Mouse (Mus musculus) hindbrain, embryonic 10.5 days (tissue): Measurements from ENCODE around the gene Surf1. TPM values are rescaled to one million over a fixed set of nuclear protein-coding genes. Genes with fewer than 3 reads are reported as not detected.

Source experiments
- DNase-seq: peaks from one replicate; pipeline ENCODE4 v3.0.0-alpha.2; 2017; ENCODE audit warnings: low spot score
- H3K27ac ChIP-seq: fragments of 300-500 bp; sonication (generic); 2 replicates; pipeline ENCODE4 v1.5.1; 2016; ENCODE audit warnings: mild to moderate bottlenecking, moderate library complexity
- H3K27me3 ChIP-seq: fragments of 300-500 bp; sonication (generic); 2 replicates; pipeline ENCODE4 v1.6.1; 2016; ENCODE audit warnings: mild to moderate bottlenecking; ENCODE audit not compliant: poor library complexity, insufficient read depth, severe bottlenecking
- H3K36me3 ChIP-seq: fragments of 300-500 bp; sonication (generic); 2 replicates; pipeline ENCODE4 v1.6.1; 2016; ENCODE audit warnings: mild to moderate bottlenecking, moderate library complexity
- H3K4me1 ChIP-seq: fragments of 300-500 bp; sonication (generic); replicated peaks from 2 replicates; pipeline ENCODE4 v1.6.1; 2016; ENCODE audit warnings: mild to moderate bottlenecking
- H3K4me3 ChIP-seq: fragments of 300-500 bp; sonication (generic); 2 replicates; pipeline ENCODE4 v1.5.1; 2016; ENCODE audit warnings: mild to moderate bottlenecking, moderate library complexity
- H3K9me3 ChIP-seq: fragments of 300-500 bp; sonication (generic); 2 replicates; pipeline ENCODE4 v1.6.1; 2016; ENCODE audit warnings: mild to moderate bottlenecking, moderate library complexity
- WGBS: fragments of 180-500 bp; shearing (Covaris S2); methylation state at CpG from one replicate; pipeline ENCODE4 v1.1.7; 2016; 5-methylcytosine and 5-hydroxymethylcytosine counted together
- polyA plus RNA-seq: library from polyadenylated mRNA; unstranded; fragments of >200 nt; fragmentation: Nextera tagmentation; extraction: Ambion mirVana; gene quantifications from 2 replicates; pipeline ENCODE4 v1.2.1, GENCODE M21; 2016

The Surf1 gene
- 47.4 and 53.6 TPM in 2 replicates for polyA plus RNA-seq

DNA sequence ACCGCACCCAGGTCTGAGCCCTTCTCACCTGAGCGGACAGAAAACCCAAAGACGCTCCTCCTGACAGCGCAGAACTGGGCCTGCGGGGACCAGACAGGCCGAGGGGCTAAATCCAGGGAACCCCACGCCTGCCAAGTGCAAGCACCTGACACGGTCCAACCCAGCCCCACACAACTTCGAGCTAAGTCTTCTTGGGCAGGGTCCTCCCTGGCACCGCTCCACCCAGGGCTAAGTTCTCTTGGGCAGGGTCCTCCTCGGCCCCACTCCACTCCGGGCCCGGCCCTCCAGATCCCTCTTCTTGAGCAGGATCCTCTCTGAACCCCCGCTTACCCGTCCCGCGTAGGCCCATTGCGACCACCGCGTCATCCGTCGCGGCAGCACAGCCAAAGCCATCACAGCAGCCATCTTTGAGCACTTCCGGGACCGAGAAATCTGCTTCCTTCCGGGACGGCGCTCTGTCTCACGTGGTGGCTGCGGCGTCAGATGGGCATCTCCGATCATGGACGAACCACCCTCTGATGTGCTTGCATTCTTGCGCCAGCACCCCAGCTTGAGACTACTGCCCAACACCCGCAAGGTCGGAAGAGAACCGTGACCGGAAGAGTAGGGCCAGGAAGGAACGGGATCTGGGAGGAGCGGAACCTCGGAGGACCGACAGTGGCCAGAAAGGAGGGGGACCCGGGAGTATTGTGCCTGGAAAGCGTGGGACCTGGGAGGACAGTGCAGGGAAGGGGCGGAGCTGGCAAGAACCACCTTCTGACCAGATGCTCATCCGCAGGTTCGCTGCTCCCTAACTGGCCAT is at the start of gene Surf1, which contains the start of gene Surf2:
Gene Surf1, minus strand, starts transcription at position 604 of the 802 bp plus-strand sequence.
Gene Surf2, plus strand, starts transcription at position 441 of the 802 bp plus-strand sequence.
- WGBS = 2% methylated on average over 47 of the region's 47 CpGs
- peaks cover 60% of the 10 kb centered on the region for H3K4me1 ChIP-seq
- peaks cover 78% of the 10 kb centered on the region for H3K36me3 ChIP-seq
- DNase-seq = peak; percentile 84
- H3K27ac ChIP-seq = peak within 1 kb of the TSS; percentile 92
- no peaks in the 10 kb centered on the region for H3K27me3 ChIP-seq
- no peaks in the 10 kb centered on the region for H3K9me3 ChIP-seq
- peak within 1 kb of the TSS; percentile 88 for H3K4me3 ChIP-seq

DNA sequence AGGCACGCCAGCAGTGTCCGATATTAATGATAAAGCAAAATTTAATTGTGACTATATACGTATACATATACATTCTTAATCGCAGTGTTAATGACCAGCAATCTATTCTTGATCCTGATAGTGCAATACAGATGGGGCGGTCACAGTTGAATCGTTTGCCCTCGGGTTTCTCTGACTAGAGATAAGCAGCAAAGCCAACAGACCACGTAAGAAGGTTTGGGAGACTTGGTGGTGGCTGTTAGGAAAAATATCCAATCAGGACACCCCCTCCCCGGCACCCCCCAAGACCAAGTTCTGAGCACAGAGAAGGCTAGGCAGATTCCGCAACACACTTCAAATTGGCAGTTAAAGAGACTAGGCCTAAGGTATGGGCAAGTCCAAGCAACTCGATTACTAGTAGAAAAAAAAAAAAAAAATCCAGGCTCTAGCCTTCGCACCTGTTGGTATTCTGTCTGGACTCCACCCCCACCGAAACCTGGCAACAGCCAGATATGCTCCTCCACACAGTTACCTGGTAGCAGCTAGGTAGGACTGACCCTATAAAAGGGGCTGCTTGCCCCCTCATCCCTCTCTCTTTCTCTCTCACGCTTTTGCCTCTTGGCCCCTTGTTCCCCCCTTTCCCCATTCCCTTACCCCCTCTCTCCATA is 48.5 kb upstream of the Surf1 start:
- no peaks in the 10 kb centered on the region for H3K27me3 ChIP-seq
- 0 out of 2 replicates have a peak, but pooled peaks cover 8% of the 10 kb centered on the region for H3K9me3 ChIP-seq
- peak overlapping the region; percentile 81 for H3K4me3 ChIP-seq
- WGBS = 16% methylated on average over 14 of the region's 14 CpGs
- peak overlapping the region; percentile 98 for H3K27ac ChIP-seq
- peaks cover 27% of the 10 kb centered on the region for H3K36me3 ChIP-seq
- peak; percentile 7 for DNase-seq
- H3K4me1 ChIP-seq = peaks cover 31% of the 10 kb centered on the region

DNA sequence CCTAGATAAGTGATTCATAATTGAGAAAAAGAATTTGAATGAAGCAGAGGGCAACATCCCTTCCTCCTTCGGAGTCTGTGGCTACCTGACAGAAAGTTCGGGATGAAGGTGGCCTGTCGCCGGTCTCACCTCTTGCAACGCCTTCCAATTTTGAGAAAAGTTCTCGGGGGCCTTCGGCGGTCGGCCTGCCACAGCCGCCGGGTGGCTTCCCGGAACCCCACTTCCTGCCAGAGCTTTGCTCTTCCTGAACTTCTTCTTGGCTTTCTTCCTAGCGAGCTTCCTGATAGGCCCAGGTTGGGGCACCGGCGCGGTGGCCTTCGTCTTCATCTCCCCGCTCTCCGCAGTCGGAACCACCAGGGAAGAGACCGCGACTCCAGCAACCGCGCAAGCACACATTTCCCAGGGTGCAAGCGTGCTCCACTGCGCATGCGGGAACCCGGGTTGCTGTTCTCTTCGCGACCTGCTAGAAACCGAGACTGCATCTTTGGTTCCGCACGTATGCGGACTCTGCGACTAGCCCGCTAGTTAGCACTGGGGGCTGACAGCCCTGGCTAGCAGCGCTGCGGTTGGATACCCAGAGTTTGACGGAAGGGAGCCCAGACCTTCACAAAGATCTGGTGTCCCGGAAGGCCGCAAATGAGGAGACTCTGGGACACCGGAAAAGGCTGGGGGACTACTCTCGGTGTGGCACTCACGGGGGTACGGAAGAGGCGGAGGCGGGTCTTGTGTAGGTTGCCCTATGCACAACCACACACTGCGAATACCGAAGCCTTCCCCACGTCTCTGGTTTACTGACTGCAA is 47.8 kb upstream of the Surf1 start, which contains the start of gene Rexo4:
Gene Rexo4, minus strand, starts transcription at position 464 of the 801 bp plus-strand sequence.
- H3K27ac ChIP-seq = peak within 1 kb of the TSS; percentile 98
- WGBS = 1% methylated on average over 50 of the region's 50 CpGs
- H3K36me3 ChIP-seq = peaks cover 32% of the 10 kb centered on the region
- no peaks in the 10 kb centered on the region for H3K27me3 ChIP-seq
- peak; percentile 94 for DNase-seq
- 0 out of 2 replicates have a peak, but pooled peaks cover 8% of the 10 kb centered on the region for H3K9me3 ChIP-seq
- peaks cover 31% of the 10 kb centered on the region for H3K4me1 ChIP-seq
- H3K4me3 ChIP-seq = peak within 1 kb of the TSS; percentile 81

DNA sequence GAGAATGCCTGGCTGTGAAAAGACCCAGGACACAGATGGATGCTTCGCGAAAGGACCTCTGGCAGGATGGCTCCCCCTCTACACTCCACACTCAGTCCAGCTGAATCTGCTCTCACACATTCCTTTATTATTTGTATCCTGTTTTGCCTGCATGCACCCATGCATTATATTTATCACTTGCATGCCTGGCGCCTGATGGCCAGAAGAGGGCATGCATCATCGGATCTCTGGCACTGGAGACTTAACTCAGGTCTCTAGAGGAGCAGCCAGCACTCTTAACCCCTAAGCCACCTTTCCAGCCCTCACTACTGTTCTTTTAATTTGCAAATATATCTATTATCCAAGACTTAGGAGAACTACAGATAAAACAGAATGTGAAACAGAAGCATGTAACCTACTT is 44.4 kb upstream of the Surf1 start:
- peaks cover 31% of the 10 kb centered on the region for H3K4me1 ChIP-seq
- 85% methylated on average over 4 of the region's 4 CpGs for WGBS
- DNase-seq = no peak
- no peak overlapping the region for H3K27ac ChIP-seq
- peaks cover 64% of the 10 kb centered on the region for H3K36me3 ChIP-seq
- H3K27me3 ChIP-seq = no peaks in the 10 kb centered on the region
- H3K9me3 ChIP-seq = no peaks in the 10 kb centered on the region
- H3K4me3 ChIP-seq = no peak overlapping the region

DNA sequence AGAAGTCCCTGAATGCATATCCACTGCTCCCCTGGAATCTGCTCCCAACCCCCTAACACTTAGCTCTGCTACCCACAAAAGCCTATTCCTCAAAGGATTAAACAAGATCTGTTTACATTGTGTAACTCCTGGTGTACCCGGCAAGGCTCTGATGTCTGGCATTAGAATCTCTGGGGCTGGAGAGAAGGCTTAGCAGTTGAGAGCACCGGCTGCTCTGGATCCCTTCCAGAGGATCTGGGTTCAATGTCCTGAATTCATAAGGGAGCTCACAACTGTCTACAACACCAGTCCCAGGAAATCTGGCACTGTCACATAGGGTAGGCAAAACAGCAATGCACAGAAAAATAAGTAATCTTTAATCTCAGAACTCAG is 41.1 kb upstream of the Surf1 start:
- WGBS = 92% methylated on average over 2 of the region's 2 CpGs

DNA sequence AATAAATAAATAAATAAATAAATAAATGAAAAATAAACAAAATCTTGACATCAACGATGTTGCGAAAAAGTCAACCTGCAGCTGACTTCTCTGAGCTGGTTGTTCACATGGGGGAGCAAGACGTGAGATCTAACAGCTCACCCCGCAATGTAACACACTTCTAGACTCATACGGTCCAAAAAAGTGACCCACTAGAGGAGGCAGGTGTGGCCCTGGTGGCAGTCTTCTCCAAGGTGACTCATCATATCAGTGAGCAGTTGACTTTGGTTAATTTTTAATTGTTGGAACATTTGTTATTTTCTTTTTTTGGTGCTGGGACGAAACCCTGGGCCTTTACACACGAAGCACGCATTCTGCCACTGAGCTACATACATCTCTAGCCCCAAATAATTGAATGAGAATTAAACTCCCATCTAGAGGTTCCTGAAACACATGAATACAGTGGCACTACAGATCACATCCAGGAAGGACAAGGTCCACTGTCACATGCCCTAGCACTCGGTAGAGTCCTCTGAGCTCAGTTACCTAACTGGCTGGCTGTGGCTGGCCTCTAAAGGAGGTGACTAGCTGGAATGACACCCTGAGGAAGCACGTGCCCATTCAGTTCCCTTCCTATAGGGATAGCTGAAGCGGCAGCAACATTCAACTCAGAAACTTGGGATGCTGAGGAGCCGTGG is 40.6 kb upstream of the Surf1 start:
- no peak for DNase-seq
- Histone ChIP-seq H3K9me3 (no peaks in the 10 kb centered on the region), H3K27ac (no peak overlapping the region), H3K36me3 (peaks cover 97% of the 10 kb centered on the region), H3K4me3 (no peak overlapping the region), H3K4me1 (peaks cover 3% of the 10 kb centered on the region), H3K27me3 (no peaks in the 10 kb centered on the region)
- WGBS = 95% methylated on average over 12 of the region's 12 CpGs

More for the DNA sequence above, 41.1 kb upstream of the Surf1 start:
- Histone ChIP-seq H3K27me3 (no peaks in the 10 kb centered on the region), H3K4me1 (peaks cover 8% of the 10 kb centered on the region), H3K9me3 (no peaks in the 10 kb centered on the region), H3K27ac (no peak overlapping the region), H3K36me3 (peaks cover 97% of the 10 kb centered on the region), H3K4me3 (no peak overlapping the region)
- no peak for DNase-seq

DNA sequence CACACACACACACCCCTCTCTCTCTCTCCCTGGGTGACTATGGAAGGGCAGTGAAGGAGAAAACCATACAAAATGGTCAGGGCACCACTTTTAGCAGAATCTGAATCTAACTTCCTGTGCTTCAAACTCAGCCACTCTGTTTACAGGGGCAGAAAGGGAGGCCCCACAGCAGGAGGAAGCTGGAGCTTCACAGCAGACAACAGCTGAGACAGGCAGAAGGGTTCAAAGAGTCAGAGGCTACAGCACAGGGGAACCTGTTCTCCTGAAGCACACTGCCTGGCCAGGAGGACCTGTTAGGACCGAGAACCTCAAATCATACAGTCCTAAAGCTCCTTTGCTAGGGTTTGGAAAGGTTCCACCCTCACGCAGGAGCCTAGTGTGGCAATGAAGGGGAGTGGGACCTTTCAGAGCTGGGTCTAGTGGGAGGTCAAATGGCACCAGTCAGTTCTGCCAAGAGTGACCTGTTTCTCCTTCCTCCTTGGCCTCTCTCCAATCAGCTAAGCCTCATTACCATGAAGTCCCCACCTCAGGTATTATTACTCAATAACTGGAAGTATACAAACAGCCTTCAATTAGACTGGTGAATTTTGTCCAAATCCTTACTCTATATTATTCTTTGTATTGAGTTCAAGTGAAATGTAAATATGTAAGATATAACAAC is 38.5 kb upstream of the Surf1 start:
- 95% methylated on average over 2 of the region's 2 CpGs for WGBS
- Histone ChIP-seq H3K9me3 (no peaks in the 10 kb centered on the region), H3K4me1 (no peaks in the 10 kb centered on the region), H3K27ac (no peak overlapping the region), H3K36me3 (peaks cover 97% of the 10 kb centered on the region), H3K27me3 (no peaks in the 10 kb centered on the region), H3K4me3 (no peak overlapping the region)
- DNase-seq = no peak

DNA sequence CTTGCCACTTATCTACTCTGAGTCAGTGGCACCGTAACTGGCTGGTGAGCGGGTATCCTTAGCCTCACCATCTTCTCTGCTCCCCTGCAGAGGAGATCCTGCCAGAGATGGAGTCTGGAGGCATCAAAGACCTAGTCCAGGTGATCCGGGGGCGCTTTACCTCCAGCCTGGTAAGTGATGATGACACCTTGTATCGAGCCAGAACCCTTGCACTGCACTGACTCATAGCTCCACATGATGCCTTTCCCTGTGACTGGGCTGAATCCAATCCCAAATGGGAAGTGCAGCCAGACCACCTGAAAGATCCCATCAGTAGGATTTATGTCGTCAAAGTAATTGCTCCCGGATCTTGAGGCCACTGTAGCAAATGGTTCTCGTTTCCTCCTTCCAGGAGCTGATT is 36.5 kb upstream of the Surf1 start:
- DNase-seq = no peak
- no peaks in the 10 kb centered on the region for H3K9me3 ChIP-seq
- no peak overlapping the region for H3K27ac ChIP-seq
- H3K4me3 ChIP-seq = no peak overlapping the region
- no peaks in the 10 kb centered on the region for H3K4me1 ChIP-seq
- WGBS = 93% methylated on average over 8 of the region's 8 CpGs
- H3K36me3 ChIP-seq = peaks cover 100% of the 10 kb centered on the region
- no peaks in the 10 kb centered on the region for H3K27me3 ChIP-seq

DNA sequence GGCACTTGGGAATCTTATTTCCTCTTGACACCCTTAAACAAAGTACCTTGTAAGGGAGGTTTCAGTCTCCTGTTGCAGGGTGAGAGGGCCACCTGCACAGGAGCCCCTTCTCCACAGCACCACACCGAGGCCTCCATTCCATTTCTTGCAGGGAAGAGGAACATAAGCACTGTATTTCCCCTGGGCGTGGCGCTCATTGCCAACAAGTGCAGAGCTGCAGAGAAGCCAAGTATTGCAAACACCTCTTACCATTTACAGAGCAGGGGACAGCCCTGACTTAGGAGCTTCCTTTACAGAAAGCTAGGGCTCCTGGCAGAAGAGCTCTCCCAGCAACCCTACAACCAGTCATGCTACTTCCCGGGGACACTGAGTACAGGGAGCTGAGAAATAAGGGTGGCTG is 35.9 kb upstream of the Surf1 start:
- Histone ChIP-seq H3K4me1 (no peaks in the 10 kb centered on the region), H3K27ac (no peak overlapping the region), H3K27me3 (no peaks in the 10 kb centered on the region), H3K9me3 (no peaks in the 10 kb centered on the region), H3K4me3 (no peak overlapping the region), H3K36me3 (peaks cover 99% of the 10 kb centered on the region)
- 93% methylated on average over 4 of the region's 4 CpGs for WGBS
- DNase-seq = no peak

DNA sequence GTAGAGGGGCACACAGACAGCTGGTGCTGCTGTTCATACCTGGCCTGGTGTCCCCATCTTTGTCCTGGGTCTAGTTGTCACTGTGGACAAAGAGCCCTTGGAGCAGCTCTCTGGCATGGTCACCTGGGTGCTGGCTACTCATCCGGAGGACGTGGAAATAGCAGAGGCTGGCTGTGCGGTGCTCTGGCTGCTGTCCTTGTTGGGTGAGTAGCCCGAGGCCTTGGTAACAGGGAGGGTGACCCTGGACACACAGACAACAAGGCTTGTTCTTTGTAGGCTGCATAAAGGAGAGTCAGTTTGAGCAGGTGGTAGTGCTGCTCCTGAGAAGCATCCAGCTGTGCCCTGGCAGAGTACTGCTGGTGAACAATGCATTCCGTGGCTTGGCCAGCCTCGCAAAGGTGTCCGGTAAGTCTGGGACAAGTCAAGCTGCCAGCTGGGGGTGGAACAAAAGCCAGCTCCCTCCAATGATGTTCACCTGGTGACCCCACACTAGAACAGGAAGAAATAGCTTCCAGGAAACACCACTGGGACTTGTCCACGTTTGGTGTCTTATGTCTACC is 35.1 kb upstream of the Surf1 start:
- no peak overlapping the region for H3K4me3 ChIP-seq
- 87% methylated on average over 8 of the region's 8 CpGs for WGBS
- no peaks in the 10 kb centered on the region for H3K4me1 ChIP-seq
- H3K36me3 ChIP-seq = peaks cover 99% of the 10 kb centered on the region
- H3K27me3 ChIP-seq = no peaks in the 10 kb centered on the region
- no peaks in the 10 kb centered on the region for H3K9me3 ChIP-seq
- H3K27ac ChIP-seq = no peak overlapping the region
- DNase-seq = no peak

DNA sequence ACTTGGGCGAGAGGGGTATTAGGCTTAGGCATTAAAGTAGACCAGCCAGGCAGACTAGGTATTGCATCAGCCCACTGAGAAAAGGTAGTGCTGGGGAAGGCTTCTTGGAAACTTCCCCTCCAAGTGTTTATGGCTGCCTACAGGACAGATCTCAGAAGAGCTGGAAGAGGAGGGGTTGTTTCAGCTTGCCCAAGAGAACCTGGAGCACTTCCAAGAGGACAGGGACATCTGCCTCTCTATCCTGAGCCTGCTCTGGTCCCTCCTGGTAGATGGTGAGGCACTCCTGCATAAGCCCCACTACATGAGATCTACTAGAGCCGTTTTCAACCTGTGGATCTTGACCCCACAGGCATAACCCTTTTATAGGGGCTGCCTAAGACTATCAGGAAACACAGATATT is 34.1 kb upstream of the Surf1 start:
- Histone ChIP-seq H3K4me3 (no peak overlapping the region), H3K27ac (no peak overlapping the region), H3K27me3 (no peaks in the 10 kb centered on the region), H3K36me3 (peaks cover 91% of the 10 kb centered on the region), H3K4me1 (no peaks in the 10 kb centered on the region), H3K9me3 (no peaks in the 10 kb centered on the region)
- DNase-seq = no peak
- 90% methylated on average over 2 of the region's 2 CpGs for WGBS
